Mouse (Mus musculus): ENCODE results near the gene Capn7.

DNA sequence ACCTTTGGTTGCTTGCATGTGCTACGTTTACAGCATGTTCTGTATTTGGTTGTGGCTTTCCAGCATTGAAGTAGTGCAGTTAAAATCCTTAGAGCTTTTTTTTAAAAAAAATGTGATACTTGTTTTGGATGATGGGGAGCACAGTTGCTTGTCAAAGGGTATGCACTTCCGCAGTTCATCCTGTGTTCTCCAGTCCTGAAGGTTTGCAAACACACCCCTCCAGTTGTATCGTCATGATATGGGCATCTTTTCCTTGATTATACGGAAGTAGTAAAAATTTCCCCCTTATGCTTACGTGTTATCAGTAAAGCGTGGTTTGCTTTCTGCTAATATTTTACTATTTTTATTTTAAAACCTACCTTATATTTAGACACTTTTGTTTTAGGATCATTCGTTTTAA, 968 bp downstream of the Capn7 start:
- TF ChIP-seq CTCF (IDR thresholded peaks at IDR 0.05; ENCODE audit: borderline replicate concordance, insufficient read depth, low read length) (no peak), POLR2A (IDR thresholded peaks at IDR 0.05; ENCODE audit: low read depth, low read length) (no peak)
